Mouse (Mus musculus) olfactory bulb, adult 2 months (tissue): ENCODE data around the gene Sox13.

Source experiments
- CTCF ChIP-seq: fragments of 200-500 bp; IDR thresholded peaks from 2 replicates; pipeline ENCODE4 v1.5.1; 2012; ENCODE audit warnings: low read depth, mild to moderate bottlenecking, low read length, moderate library complexity; ENCODE audit not compliant: insufficient read depth
- POLR2A ChIP-seq: fragments of 200-500 bp; IDR thresholded peaks from 2 replicates; pipeline ENCODE4 v1.6.1; 2012; ENCODE audit warnings: mild to moderate bottlenecking, low read depth, low read length, moderate library complexity; ENCODE audit not compliant: insufficient read depth

DNA sequence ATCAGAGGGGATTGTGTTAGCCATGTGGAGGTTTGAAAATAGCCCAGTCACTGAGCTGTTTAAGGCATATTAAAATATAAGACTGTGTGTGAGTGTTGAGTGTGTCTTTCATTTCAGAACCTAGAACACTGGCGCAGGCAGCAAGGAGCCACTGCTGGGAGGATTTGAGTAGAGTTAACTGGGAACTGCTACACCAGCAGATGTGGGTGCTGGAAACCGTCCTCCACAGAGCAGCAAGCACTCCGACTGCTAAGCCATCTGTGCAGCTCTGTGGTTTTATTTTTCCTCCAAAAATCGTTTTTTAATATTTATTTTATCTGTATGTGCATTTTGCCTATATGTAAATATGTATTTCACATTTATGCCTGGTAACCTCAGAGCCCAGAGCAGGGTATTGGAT lies 29.5 kb downstream of the Sox13 start:
- no peak for TF ChIP-seq CTCF
- TF ChIP-seq POLR2A: no peak
